Mouse (Mus musculus): Measurements from ENCODE around the gene Npr1. TPM values are rescaled to one million over a fixed set of nuclear protein-coding genes. Genes with fewer than 3 reads are reported as not detected.

Npr1 gene
- polyA plus RNA-seq, 1 experiment from 2014 or later = 3.0 TPM

DNA sequence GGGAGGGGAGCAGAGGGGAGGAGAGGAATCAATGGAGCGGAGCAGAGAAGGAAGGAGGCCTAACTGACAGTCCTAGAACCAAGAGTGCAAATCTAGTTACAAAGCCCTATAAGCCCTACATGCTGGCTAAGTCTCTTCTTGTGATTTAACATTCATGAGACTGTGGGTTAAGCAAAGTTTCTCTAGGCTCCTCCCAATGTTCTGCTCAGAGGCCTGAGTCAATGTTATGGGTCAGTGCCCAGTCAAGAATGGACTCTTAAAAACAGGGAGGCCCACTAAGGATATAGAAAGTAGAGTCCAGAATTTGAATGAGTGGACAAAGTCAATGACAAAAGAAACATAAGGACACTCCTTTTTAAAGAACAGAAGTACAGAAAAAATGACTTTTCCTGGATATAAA is 38.1 kb downstream of the Npr1 start:
- H3K27ac ChIP-seq = no peak overlapping the region
- H3K4me1 ChIP-seq (replicated peaks) = peaks cover 44% of the 10 kb centered on the region
- H3K9me3 ChIP-seq = no peaks in the 10 kb centered on the region
- peaks cover 60% of the 10 kb centered on the region for H3K36me3 ChIP-seq
- DNase-seq (ENCODE audit: low spot score) = no peak
- H3K27me3 ChIP-seq (ENCODE audit: insufficient read depth, poor library complexity, severe bottlenecking) = no peaks in the 10 kb centered on the region
- no peak overlapping the region for H3K4me3 ChIP-seq
- WGBS = 53% methylated on average over 1 of the region's 1 CpGs

DNA sequence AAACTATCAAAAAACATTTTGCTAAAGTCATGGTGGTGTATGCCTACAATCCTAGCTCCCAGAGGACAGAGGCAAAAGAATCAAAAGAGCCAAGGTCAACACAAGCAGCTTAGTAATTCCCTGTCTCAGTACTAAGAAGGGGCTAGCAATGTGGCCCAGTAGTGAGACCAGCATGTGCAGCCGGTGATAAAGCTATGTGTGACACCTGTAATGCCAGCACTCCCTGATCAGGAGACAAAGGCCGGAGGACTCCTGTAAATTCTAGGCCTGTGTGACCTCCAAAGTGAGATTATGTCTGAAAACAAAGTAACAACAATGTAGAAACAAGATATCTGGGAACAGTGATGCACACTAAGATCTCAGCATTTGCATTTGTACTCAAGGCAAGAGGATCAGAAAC is 40.2 kb downstream of the Npr1 start:
- no peak overlapping the region for H3K27ac ChIP-seq
- WGBS = 92% methylated on average over 2 of the region's 2 CpGs
- H3K4me1 ChIP-seq (replicated peaks) = peaks cover 25% of the 10 kb centered on the region
- no peaks in the 10 kb centered on the region for H3K27me3 ChIP-seq (ENCODE audit: insufficient read depth, poor library complexity, severe bottlenecking)
- no peak overlapping the region for H3K4me3 ChIP-seq
- H3K9me3 ChIP-seq = no peaks in the 10 kb centered on the region
- H3K36me3 ChIP-seq = peaks cover 74% of the 10 kb centered on the region
- DNase-seq (ENCODE audit: low spot score) = no peak

DNA sequence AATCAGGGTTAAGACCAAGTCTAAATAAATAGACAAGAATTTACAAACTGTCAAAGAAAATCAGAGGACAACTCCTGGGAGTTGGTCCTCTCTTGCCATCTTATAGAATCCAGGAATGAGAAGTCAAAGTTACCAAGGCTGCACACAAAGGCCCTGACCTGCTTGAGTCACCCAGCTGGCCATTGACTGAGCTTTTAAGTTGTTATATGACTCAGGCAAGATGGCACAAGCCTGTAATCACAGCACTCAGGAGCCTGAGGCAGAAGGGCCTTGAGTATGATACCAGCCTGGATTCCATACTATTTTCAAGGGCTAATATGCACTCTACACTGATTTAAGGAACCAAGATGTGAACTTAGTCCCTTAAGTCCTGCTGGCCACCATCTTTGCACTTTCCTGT is 42.1 kb downstream of the Npr1 start:
- H3K9me3 ChIP-seq = no peaks in the 10 kb centered on the region

GRCm38 (mm10) chr3:90420696-90421095 is 45.0 kb downstream of the Npr1 start:
- no peak overlapping the region for H3K27ac ChIP-seq
- 94% methylated on average over 6 of the region's 6 CpGs for WGBS
- no peak overlapping the region for H3K4me3 ChIP-seq
- DNase-seq (ENCODE audit: low spot score) = no peak
- H3K36me3 ChIP-seq = peaks cover 91% of the 10 kb centered on the region
- H3K9me3 ChIP-seq = no peaks in the 10 kb centered on the region
- no peaks in the 10 kb centered on the region for H3K27me3 ChIP-seq (ENCODE audit: insufficient read depth, poor library complexity, severe bottlenecking)
- H3K4me1 ChIP-seq (replicated peaks) = no peaks in the 10 kb centered on the region

More for the DNA sequence above, 42.1 kb downstream of the Npr1 start:
- no peak for DNase-seq (ENCODE audit: low spot score)
- H3K4me3 ChIP-seq = no peak overlapping the region
- no peak overlapping the region for H3K27ac ChIP-seq
- H3K4me1 ChIP-seq (replicated peaks) = peaks cover 15% of the 10 kb centered on the region
- H3K27me3 ChIP-seq (ENCODE audit: insufficient read depth, poor library complexity, severe bottlenecking) = no peaks in the 10 kb centered on the region
- peaks cover 81% of the 10 kb centered on the region for H3K36me3 ChIP-seq

DNA sequence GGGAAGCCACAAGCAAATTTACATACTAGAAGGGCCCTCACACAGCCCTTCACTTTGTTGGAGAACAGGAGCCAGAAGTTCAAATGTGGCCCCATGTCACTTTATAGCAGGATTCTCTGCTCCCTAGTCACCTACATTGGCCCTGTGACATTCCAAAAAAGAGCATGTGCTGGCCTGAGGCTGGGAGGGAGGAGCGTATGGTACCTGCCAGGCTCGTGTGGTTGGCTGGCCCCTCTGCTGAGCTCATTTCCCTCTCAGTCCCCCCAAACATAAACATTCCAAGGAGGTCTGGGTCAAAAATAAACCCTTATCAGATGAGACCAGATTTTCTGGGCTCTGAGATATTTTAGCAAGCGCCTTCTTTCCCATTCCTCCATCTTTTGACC is 52.7 kb downstream of the Npr1 start:
- H3K4me1 ChIP-seq (replicated peaks) = no peaks in the 10 kb centered on the region
- no peak overlapping the region for H3K4me3 ChIP-seq
- WGBS = 78% methylated on average over 3 of the region's 3 CpGs
- H3K36me3 ChIP-seq = peaks cover 100% of the 10 kb centered on the region
- DNase-seq (ENCODE audit: low spot score) = no peak
- H3K27ac ChIP-seq = no peak overlapping the region
- no peaks in the 10 kb centered on the region for H3K9me3 ChIP-seq
- no peaks in the 10 kb centered on the region for H3K27me3 ChIP-seq (ENCODE audit: insufficient read depth, poor library complexity, severe bottlenecking)

DNA sequence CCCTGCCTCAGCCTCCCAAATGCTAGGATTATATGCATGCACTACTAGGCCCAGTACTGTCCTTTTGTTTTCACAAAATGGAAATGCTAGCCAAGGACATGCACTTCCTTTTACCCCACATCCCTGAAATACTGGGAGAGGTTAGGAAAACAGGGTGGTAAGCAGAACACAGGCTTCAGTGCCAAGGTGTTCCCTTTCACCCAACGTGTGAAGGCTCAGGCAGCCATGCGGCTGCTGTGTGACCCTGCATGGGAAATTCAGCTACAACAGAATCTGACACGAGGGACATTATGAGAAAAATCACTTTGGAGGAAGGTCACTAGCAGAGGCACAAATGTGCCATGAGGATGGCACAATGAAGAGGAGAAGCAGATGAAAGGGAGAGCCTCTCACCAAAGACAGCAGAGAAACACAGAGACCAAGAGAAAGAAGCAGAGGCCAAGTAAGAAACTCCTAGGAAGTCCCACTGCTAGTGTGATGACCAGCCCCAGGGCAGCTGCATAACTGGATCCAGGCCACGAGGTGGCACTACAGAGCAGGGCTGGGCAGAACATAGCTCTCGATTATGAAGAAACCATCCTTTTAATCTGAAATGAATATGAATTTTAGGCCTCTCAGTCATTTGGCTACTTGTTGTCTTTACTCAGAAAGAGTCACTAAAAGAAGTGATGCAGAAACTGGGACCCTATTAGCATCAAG is 53.2 kb downstream of the Npr1 start:
- Histone ChIP-seq H3K36me3 (peaks cover 100% of the 10 kb centered on the region), H3K9me3 (no peaks in the 10 kb centered on the region), H3K4me3 (no peak overlapping the region), H3K4me1 (replicated peaks) (no peaks in the 10 kb centered on the region), H3K27ac (no peak overlapping the region), H3K27me3 (ENCODE audit: insufficient read depth, poor library complexity, severe bottlenecking) (no peaks in the 10 kb centered on the region)
- 59% methylated on average over 5 of the region's 5 CpGs for WGBS
- peak; percentile 62 for DNase-seq (ENCODE audit: low spot score)

DNA sequence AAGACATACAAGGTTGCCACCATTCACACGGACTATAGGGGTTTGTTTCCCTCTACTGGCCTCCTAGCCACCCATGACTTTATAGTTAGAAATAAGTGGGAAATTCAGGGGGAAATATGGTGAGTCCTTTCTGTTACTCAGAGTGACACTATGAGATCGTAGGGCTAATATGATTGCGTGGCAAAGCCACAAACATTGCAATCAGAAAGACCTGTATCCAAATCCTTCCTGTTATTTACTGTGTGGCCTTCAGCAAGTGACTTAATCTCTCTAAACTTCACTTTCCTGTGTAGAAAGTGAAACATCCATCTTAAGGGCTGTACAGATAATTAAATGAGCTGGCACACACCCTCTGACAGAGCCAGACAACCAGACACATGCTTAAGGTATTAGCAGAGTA is 56.9 kb downstream of the Npr1 start:
- H3K27me3 ChIP-seq (ENCODE audit: insufficient read depth, poor library complexity, severe bottlenecking) = no peaks in the 10 kb centered on the region
- 94% methylated on average over 3 of the region's 3 CpGs for WGBS
- no peak for DNase-seq (ENCODE audit: low spot score)
- H3K4me3 ChIP-seq = no peak overlapping the region
- H3K27ac ChIP-seq = no peak overlapping the region
- H3K9me3 ChIP-seq = no peaks in the 10 kb centered on the region
- H3K36me3 ChIP-seq = peaks cover 100% of the 10 kb centered on the region
- H3K4me1 ChIP-seq (replicated peaks) = no peaks in the 10 kb centered on the region

DNA sequence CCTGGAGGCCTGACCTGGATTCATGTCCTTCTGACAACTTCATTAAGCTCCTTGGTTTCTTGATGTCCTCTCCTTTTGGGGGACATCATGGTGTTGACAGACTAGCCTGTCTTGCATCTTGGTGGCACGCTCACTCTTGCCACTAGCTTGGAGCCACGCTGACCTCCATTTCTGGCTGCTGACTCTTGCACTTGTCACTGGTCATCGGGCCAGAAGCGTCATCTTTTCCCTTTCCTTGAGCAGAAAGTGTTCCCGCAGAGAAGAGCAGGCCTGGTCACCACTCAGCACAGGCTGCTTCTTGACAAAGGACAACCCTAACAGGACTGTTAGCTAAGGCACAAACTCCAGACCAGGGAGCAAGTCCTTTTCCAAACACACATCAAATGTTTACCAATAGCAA is 59.3 kb downstream of the Npr1 start:
- peaks cover 100% of the 10 kb centered on the region for H3K36me3 ChIP-seq
- no peak overlapping the region for H3K4me3 ChIP-seq
- no peaks in the 10 kb centered on the region for H3K27me3 ChIP-seq (ENCODE audit: insufficient read depth, poor library complexity, severe bottlenecking)
- DNase-seq (ENCODE audit: low spot score) = no peak
- H3K9me3 ChIP-seq = no peaks in the 10 kb centered on the region
- H3K27ac ChIP-seq = no peak overlapping the region
- H3K4me1 ChIP-seq (replicated peaks) = no peaks in the 10 kb centered on the region
- 96% methylated on average over 5 of the region's 5 CpGs for WGBS

GRCm38 (mm10) chr3:90404609-90405008 is 61.1 kb downstream of the Npr1 start:
- H3K27ac ChIP-seq = no peak overlapping the region
- H3K27me3 ChIP-seq (ENCODE audit: insufficient read depth, poor library complexity, severe bottlenecking) = no peaks in the 10 kb centered on the region
- H3K4me3 ChIP-seq = no peak overlapping the region
- 80% methylated on average over 4 of the region's 4 CpGs for WGBS
- peaks cover 100% of the 10 kb centered on the region for H3K36me3 ChIP-seq
- H3K4me1 ChIP-seq (replicated peaks) = no peaks in the 10 kb centered on the region
- DNase-seq (ENCODE audit: low spot score) = no peak
- H3K9me3 ChIP-seq = no peaks in the 10 kb centered on the region

- Histone ChIP-seq H3K36me3 (peaks cover 100% of the 10 kb centered on the region), H3K9me3 (no peaks in the 10 kb centered on the region), H3K27ac (no peak overlapping the region), H3K4me1 (replicated peaks) (no peaks in the 10 kb centered on the region), H3K27me3 (ENCODE audit: insufficient read depth, poor library complexity, severe bottlenecking) (no peaks in the 10 kb centered on the region), H3K4me3 (no peak overlapping the region)
- DNase-seq (ENCODE audit: low spot score) = no peak
- 94% methylated on average over 3 of the region's 3 CpGs for WGBS
These were observed 61.5 kb downstream of the Npr1 start for GRCm38 (mm10) chr3:90404121-90404520.

DNA sequence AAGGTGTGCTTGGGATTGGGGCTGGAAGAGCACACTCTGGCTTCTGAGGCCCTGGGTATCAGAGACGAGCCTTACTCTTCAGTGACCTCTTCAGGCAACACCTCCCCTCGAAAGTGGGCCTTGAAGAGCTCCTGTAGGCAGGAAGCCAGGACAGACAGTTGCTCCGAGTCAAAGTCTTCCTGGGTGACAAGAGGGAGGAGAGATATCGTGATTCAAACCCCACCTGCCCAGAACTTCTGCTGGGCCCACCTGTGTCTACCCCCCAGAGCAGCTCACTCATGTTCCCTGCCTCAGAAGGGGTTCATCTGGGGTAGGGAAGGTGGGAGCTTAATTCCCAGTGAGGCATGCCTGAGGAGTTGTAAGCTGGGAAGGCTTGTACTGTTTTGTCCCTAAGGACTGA is 64.7 kb downstream of the Npr1 start:
- no peak overlapping the region for H3K4me3 ChIP-seq
- WGBS = 82% methylated on average over 4 of the region's 4 CpGs

More for the DNA sequence above, 64.7 kb downstream of the Npr1 start:
- no peak for DNase-seq (ENCODE audit: low spot score)
- Histone ChIP-seq H3K27me3 (ENCODE audit: insufficient read depth, poor library complexity, severe bottlenecking) (no peaks in the 10 kb centered on the region), H3K9me3 (no peaks in the 10 kb centered on the region), H3K4me1 (replicated peaks) (no peaks in the 10 kb centered on the region), H3K36me3 (peaks cover 98% of the 10 kb centered on the region), H3K27ac (no peak overlapping the region)

All from hindbrain, embryonic 10.5 days (tissue).